Mouse (Mus musculus) embryonic facial prominence, embryonic 12.5 days (tissue): Measurements from ENCODE around the gene Serpina12. TPM values are rescaled to one million over a fixed set of nuclear protein-coding genes. Genes with fewer than 3 reads are reported as not detected.

ENCODE experiments used
- ATAC-seq: fragments of 200-750 bp; cut with Nextera tagmentation; 2 replicates; pipeline ENCODE4 v1.8.0; 2017; ENCODE audit not compliant: insufficient number of reproducible peaks, insufficient read depth, low FRiP score, low TSS enrichment
- H3K27ac ChIP-seq: fragments of 300-500 bp; sonication (generic); 2 replicates; pipeline ENCODE4 v1.5.1; 2016; ENCODE audit warnings: mild to moderate bottlenecking
- H3K27me3 ChIP-seq: fragments of 300-500 bp; sonication (generic); 2 replicates; pipeline ENCODE4 v1.6.1; 2016; ENCODE audit warnings: mild to moderate bottlenecking, moderate library complexity
- H3K36me3 ChIP-seq: fragments of 300-500 bp; sonication (generic); 2 replicates; pipeline ENCODE4 v1.6.1; 2016; ENCODE audit warnings: mild to moderate bottlenecking
- H3K4me1 ChIP-seq: fragments of 300-500 bp; sonication (generic); 2 replicates; pipeline ENCODE4 v1.6.1; 2016
- H3K4me2 ChIP-seq: fragments of 300-500 bp; sonication (generic); replicated peaks from 2 replicates; pipeline ENCODE4 v1.6.1; 2016; ENCODE audit warnings: mild to moderate bottlenecking, moderate library complexity
- H3K4me3 ChIP-seq: fragments of 300-500 bp; sonication (generic); 2 replicates; pipeline ENCODE4 v1.5.1; 2016; ENCODE audit warnings: mild to moderate bottlenecking
- H3K9ac ChIP-seq: fragments of 300-500 bp; sonication (generic); 2 replicates; pipeline ENCODE4 v1.6.1; 2016; ENCODE audit warnings: mild to moderate bottlenecking, moderate library complexity
- H3K9me3 ChIP-seq: fragments of 300-500 bp; sonication (generic); 2 replicates; pipeline ENCODE4 v1.6.1; 2016; ENCODE audit warnings: mild to moderate bottlenecking, moderate library complexity
- WGBS: fragments of 180-500 bp; shearing (Covaris S2); methylation state at CpG from one replicate; pipeline ENCODE4 v1.1.7; 2016; 5-methylcytosine and 5-hydroxymethylcytosine counted together
- polyA plus RNA-seq: library from polyadenylated mRNA; unstranded; fragments of >200 nt; fragmentation: Nextera tagmentation; extraction: Ambion mirVana; gene quantifications from 2 replicates; pipeline ENCODE4 v1.2.1, GENCODE M21; 2016

Gene Serpina12
- polyA plus RNA-seq, 1 experiment from 2014 or later: not detected

DNA sequence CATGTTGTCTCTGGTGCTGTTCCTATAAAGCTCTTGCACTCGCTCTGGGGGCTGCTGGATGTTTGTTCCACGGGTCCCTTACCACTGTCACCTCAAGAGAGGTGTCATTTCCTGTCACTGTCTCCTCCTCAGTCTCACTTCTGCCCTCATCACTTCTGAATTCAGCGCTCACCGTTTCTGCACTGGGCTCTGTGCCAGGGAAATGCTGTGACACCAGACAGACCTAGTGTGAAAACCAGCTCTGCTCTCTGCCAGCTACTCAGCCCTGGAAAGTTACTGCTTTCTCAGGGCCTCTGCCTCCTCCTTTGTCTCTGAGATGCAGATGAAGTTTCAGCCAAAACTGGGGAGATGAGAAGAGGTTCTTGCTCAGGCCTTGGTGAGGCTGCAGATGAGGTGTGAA lies 12.8 kb upstream of the Serpina12 start:
- Histone ChIP-seq H3K27me3 (no peaks in the 10 kb centered on the region), H3K27ac (no peak overlapping the region), H3K4me3 (no peak overlapping the region), H3K9ac (no peak overlapping the region), H3K4me1 (no peaks in the 10 kb centered on the region), H3K36me3 (no peaks in the 10 kb centered on the region), H3K9me3 (no peaks in the 10 kb centered on the region), H3K4me2 (no peak overlapping the region)
- ATAC-seq: no peak
- 53% methylated on average over 4 of the region's 4 CpGs for whole genome bisulfite sequencing

DNA sequence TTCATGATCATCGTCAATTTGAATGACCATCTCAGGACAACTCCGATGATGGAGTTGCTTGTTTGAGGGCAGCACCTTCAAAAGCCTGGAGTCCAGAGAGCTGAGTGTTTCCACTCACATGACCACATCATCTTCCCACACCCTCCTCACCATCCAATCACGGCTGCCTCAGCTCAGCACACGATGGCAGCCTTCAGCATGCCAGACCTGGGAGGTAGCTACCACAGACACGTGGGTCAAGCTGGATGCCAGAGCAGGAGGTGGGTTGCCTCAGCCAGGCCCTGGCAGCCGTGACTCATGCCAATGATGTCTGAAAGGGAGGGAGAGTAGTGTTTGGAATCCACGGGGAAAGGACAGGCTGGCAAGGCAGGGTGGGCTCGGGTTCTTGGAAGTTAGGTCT lies 11.5 kb upstream of the Serpina12 start:
- no peak for ATAC-seq
- H3K9me3 ChIP-seq: no peaks in the 10 kb centered on the region
- H3K36me3 ChIP-seq: no peaks in the 10 kb centered on the region
- no peaks in the 10 kb centered on the region for H3K4me1 ChIP-seq
- H3K4me3 ChIP-seq: no peak overlapping the region
- H3K4me2 ChIP-seq: no peak overlapping the region
- 81% methylated on average over 8 of the region's 8 CpGs for WGBS
- no peak overlapping the region for H3K9ac ChIP-seq
- H3K27me3 ChIP-seq: no peaks in the 10 kb centered on the region
- no peak overlapping the region for H3K27ac ChIP-seq

DNA sequence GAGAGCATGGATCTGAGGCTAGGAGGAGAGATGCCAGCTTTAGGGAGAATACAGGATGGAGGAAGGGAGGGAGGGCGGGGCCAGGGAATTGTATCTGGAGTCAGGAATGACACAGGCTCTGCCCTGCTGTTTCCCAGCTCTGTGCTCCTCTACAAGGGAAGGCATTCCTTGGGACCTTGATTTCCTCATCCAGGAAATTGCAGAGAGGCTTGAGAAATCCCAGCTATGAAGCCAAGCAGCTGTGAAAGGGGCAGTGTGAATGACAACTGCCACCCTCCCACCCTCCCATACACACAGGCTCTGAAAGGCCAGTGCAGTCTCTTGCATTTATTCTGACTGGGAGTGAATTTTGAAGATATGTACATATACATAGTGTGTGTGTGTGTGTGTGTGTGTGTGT lies 9.8 kb upstream of the Serpina12 start:
- ATAC-seq: no peak
- H3K36me3 ChIP-seq: no peaks in the 10 kb centered on the region
- no peaks in the 10 kb centered on the region for H3K4me1 ChIP-seq
- no peaks in the 10 kb centered on the region for H3K9me3 ChIP-seq
- H3K9ac ChIP-seq: no peak overlapping the region
- H3K27me3 ChIP-seq: no peaks in the 10 kb centered on the region
- no peak overlapping the region for H3K4me3 ChIP-seq
- no peak overlapping the region for H3K27ac ChIP-seq
- H3K4me2 ChIP-seq: no peak overlapping the region
- WGBS: 50% methylated on average over 1 of the region's 1 CpGs

DNA sequence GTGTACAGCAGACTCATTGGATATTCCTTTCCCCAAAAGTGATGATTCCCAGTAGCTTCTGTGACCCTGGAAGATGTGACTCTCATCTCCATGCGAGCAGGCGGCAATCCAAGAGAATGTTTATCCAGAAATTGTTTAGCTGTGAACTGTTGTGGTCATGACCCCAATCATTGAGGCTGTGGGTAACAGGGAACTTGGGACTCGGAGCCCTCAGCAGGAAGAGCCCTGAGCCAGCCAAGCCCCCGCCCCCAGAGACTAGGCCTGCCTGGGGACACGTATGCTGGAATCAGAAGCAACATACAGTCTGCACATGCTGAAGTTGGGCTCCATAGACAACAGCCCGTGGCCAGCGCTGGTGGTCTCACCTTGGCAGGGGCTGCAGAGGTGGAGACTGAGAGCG lies 1.5 kb upstream of the Serpina12 start:
- H3K9me3 ChIP-seq: no peaks in the 10 kb centered on the region
- 80% methylated on average over 8 of the region's 8 CpGs for WGBS

DNA sequence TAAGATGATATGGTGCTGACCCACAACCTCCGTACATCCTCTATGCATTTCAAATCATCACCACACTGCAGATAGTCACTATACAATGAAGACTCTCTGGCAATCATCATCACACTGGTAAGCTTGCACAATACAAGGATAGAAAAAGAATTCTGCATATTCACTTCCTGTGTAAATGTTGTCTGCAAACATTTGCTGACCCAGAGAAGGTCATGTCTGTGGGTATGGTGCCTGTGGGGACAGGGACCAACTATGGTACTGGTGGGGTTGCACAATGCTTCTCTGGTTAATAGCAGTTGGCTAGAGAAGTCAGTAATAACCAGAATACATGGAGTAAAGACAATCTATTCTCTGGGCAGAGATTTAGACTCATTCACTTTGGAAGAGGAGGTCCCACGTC lies 1.5 kb downstream of the Serpina12 start:
- no peak for ATAC-seq
- WGBS: 84% methylated on average over 2 of the region's 2 CpGs

More for the DNA sequence above, 1.5 kb upstream of the Serpina12 start:
- no peak overlapping the region for H3K27ac ChIP-seq
- no peak overlapping the region for H3K4me3 ChIP-seq
- no peak overlapping the region for H3K9ac ChIP-seq
- no peaks in the 10 kb centered on the region for H3K36me3 ChIP-seq
- H3K4me1 ChIP-seq: no peaks in the 10 kb centered on the region
- H3K4me2 ChIP-seq: no peak overlapping the region
- H3K27me3 ChIP-seq: no peaks in the 10 kb centered on the region
- no peak for ATAC-seq

DNA sequence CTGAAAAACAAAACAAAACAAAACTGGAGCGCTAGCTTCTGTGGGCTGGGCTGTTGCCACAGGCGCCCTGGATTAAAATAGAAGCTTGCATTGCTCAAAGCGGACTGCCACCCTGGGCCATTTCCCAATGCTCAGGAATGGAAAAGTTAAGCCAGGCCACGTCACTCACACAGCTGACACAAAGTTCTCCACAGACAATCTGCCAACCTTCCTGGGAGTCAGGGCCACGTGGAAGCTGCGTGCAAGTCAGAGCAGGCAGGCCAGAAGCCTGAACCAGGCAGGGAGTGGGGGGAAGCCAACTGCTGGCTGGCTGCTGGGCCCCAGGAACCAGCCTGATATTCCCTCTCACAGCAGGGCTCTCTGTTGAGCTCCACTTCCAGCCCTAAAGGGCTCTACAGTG lies 2.8 kb downstream of the Serpina12 start:
- Histone ChIP-seq H3K4me2 (no peak overlapping the region), H3K4me3 (no peak overlapping the region), H3K9ac (no peak overlapping the region), H3K36me3 (no peaks in the 10 kb centered on the region), H3K27me3 (no peaks in the 10 kb centered on the region), H3K4me1 (no peaks in the 10 kb centered on the region), H3K9me3 (no peaks in the 10 kb centered on the region), H3K27ac (no peak overlapping the region)
- no peak for ATAC-seq
- 64% methylated on average over 6 of the region's 6 CpGs for WGBS

More for the DNA sequence above, 1.5 kb downstream of the Serpina12 start:
- Histone ChIP-seq H3K27ac (no peak overlapping the region), H3K9me3 (no peaks in the 10 kb centered on the region), H3K4me2 (no peak overlapping the region), H3K4me3 (no peak overlapping the region), H3K36me3 (no peaks in the 10 kb centered on the region), H3K27me3 (no peaks in the 10 kb centered on the region), H3K4me1 (no peaks in the 10 kb centered on the region), H3K9ac (no peak overlapping the region)

DNA sequence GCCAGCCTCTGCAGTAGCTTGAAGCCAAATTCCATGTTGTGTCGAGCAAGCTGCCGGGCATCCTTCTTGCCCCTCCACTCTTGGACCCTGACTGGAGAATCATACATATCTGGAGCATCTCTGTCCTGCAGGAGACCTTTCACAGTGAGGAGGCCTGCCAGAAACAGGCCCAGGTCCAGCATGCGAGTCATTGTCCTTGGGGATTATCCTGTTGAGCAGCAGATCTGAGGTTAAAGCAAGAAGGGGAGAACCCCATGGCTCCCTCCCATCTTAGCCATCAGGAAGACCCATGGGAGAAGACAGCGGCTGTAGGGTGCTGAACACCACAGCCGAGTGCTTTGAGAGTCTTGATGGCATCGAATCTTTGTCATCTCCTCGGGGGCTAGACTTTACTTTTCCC lies 6.1 kb downstream of the Serpina12 start:
- no peaks in the 10 kb centered on the region for H3K4me1 ChIP-seq
- no peak for ATAC-seq
- WGBS: 87% methylated on average over 7 of the region's 7 CpGs
- no peak overlapping the region for H3K4me2 ChIP-seq
- no peak overlapping the region for H3K27ac ChIP-seq
- no peak overlapping the region for H3K4me3 ChIP-seq
- H3K36me3 ChIP-seq: no peaks in the 10 kb centered on the region
- H3K9ac ChIP-seq: no peak overlapping the region
- no peaks in the 10 kb centered on the region for H3K9me3 ChIP-seq
- H3K27me3 ChIP-seq: no peaks in the 10 kb centered on the region

DNA sequence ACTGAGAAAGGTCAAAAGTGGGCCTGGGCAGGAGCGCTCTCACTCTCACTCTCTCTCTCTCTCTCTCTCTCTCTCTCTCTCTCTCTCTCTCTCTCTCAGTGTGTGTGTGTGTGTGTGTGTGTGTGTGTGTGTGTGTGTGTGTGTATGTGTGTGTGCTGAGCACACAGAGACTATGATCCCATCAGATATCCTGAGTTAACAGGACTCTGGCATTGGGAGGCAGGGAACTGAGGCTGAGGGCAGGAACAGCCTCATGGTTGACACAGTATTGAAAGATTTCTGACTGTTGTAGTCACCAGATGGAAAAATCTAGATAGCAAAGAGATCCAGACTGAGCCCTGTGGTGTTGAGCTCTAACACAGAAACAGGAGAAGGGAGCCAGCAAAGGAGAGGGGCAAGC lies 10.5 kb downstream of the Serpina12 start:
- Histone ChIP-seq H3K4me2 (no peak overlapping the region), H3K9me3 (no peaks in the 10 kb centered on the region), H3K4me1 (no peaks in the 10 kb centered on the region), H3K27ac (no peak overlapping the region), H3K4me3 (no peak overlapping the region), H3K27me3 (no peaks in the 10 kb centered on the region), H3K9ac (no peak overlapping the region), H3K36me3 (no peaks in the 10 kb centered on the region)
- 100% methylated on average over 1 of the region's 1 CpGs for WGBS
- no peak for ATAC-seq

DNA sequence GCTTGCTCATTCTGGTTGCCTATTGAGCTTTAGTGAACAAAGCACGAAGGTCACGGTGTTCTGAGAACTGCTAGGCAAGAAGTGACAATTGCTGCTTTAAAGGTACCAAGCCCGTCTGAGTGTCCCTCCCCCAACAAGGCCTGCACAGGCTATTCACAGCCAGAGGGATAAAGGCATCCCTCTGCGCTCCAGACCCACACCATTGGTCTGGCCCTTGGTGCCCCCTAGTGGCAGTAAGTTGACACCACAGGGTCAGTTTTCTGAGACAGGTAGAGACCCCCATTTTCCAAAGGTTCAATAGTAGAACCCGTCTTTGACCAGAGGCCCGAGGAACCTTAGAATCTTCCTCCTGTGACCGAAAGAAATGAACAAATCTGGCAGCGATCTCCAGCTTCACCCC lies 14.3 kb downstream of the Serpina12 start:
- no peak for ATAC-seq
- Histone ChIP-seq H3K4me1 (no peaks in the 10 kb centered on the region), H3K36me3 (no peaks in the 10 kb centered on the region), H3K9me3 (no peaks in the 10 kb centered on the region), H3K4me3 (no peak overlapping the region), H3K27ac (no peak overlapping the region), H3K9ac (no peak overlapping the region), H3K27me3 (no peaks in the 10 kb centered on the region), H3K4me2 (no peak overlapping the region)
- 43% methylated on average over 8 of the region's 8 CpGs for WGBS

DNA sequence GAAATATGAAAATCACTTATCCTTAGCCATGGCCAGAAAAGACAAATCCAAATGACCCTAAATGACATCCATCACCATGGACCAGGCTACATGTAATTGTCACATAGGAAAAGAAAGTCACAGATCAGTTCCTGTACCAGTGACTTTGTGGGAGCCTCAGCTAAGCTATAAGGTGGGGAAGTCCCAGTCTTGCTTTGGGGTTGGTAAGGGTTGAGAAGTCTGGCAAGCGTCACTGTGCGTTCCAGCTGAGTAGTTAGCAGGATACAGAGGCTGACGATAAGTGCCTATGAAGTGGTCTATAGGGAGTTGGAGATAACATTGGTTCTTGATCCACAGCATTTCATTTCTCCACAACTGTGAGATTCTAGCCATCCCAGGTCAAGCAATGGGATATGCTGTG lies 29.0 kb downstream of the Serpina12 start:
- no peaks in the 10 kb centered on the region for H3K9me3 ChIP-seq
- H3K4me3 ChIP-seq: no peak overlapping the region
- H3K4me2 ChIP-seq: no peak overlapping the region
- ATAC-seq: no peak
- no peak overlapping the region for H3K9ac ChIP-seq
- H3K36me3 ChIP-seq: no peaks in the 10 kb centered on the region
- no peak overlapping the region for H3K27ac ChIP-seq
- WGBS: 86% methylated on average over 3 of the region's 3 CpGs
- no peaks in the 10 kb centered on the region for H3K4me1 ChIP-seq
- H3K27me3 ChIP-seq: no peaks in the 10 kb centered on the region

DNA sequence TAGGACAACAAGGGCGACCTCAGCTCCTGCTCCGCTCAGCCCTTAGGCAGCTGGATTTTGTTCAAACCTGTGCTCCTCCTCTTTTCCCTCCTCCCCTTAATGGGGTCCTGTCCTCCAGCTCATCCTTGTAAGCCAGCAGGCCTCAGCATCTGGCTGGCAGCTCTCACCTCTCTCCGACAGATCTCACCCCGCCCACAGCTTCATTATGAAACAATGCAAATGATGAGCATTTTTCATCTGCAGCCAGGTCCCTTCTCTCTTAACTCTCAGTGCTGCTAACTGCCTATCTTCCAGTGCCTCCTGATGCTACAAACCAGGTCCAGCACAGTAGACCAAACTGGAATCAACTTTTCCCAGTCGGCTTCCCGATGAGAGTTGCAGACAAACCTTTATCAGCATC lies 30.6 kb downstream of the Serpina12 start, which contains the start of gene Serpina9:
Serpina9 (minus strand) TSS at position 136 of the 400 bp plus-strand sequence.
- Histone ChIP-seq H3K4me1 (no peaks in the 10 kb centered on the region), H3K4me3 (no peak within 1 kb of the TSS), H3K4me2 (no peak within 1 kb of the TSS), H3K9ac (no peak within 1 kb of the TSS), H3K36me3 (no peaks in the 10 kb centered on the region), H3K9me3 (no peaks in the 10 kb centered on the region), H3K27me3 (no peaks in the 10 kb centered on the region), H3K27ac (no peak within 1 kb of the TSS)
- WGBS: 89% methylated on average over 6 of the region's 6 CpGs
- no peak for ATAC-seq

DNA sequence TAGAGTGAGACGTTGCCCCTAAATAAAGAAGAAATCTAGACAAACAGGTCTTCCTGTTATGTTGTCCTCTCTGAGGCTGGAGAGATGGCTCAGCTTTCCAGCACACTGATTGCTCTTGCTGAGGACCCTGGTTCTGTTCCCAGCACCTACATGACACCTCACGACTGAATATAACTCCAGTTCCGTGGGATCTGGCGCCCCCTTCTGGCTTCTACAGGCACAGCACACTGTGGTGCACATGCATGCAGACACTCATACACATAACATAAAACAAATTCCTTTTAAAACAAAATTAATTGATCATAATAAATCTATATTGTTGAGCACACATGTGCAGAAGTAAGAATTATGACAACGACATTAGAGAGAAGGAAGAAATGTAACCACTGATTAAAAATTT lies 39.6 kb downstream of the Serpina12 start:
- 80% methylated on average over 5 of the region's 5 CpGs for WGBS
- no peaks in the 10 kb centered on the region for H3K36me3 ChIP-seq
- no peaks in the 10 kb centered on the region for H3K9me3 ChIP-seq
- no peak overlapping the region for H3K4me2 ChIP-seq
- no peak overlapping the region for H3K9ac ChIP-seq
- no peaks in the 10 kb centered on the region for H3K27me3 ChIP-seq
- no peaks in the 10 kb centered on the region for H3K4me1 ChIP-seq
- ATAC-seq: no peak
- H3K27ac ChIP-seq: no peak overlapping the region
- no peak overlapping the region for H3K4me3 ChIP-seq

DNA sequence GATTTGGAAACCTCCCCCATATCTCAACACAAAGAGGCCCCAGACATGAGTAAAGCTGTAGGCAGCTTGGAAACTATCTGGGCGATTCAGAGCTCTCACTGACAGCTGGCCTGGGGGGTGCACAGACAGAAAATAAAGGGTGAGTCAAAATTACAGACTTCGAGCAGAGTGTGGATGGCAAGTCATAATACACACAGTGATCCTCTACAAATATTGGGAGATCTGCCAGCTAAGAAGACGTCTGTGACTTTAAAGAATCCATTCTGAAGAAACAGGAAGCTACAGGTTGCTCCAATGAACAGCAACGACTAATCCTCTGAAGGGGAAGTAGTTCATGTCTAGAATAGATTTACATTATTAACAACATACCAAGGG lies 41.0 kb downstream of the Serpina12 start:
- no peak overlapping the region for H3K9ac ChIP-seq
- H3K9me3 ChIP-seq: no peaks in the 10 kb centered on the region
- H3K36me3 ChIP-seq: no peaks in the 10 kb centered on the region
- no peak overlapping the region for H3K4me2 ChIP-seq
- ATAC-seq: no peak
- H3K4me3 ChIP-seq: no peak overlapping the region
- 74% methylated on average over 4 of the region's 4 CpGs for whole genome bisulfite sequencing
- H3K27ac ChIP-seq: no peak overlapping the region
- no peaks in the 10 kb centered on the region for H3K27me3 ChIP-seq
- no peaks in the 10 kb centered on the region for H3K4me1 ChIP-seq
